Mouse (Mus musculus) MEL (cell line): ENCODE measurements around the gene Farp1. TPM values are rescaled to one million over a fixed set of nuclear protein-coding genes. Genes with fewer than 3 reads are reported as not detected.

Source experiments
- DNase-seq: peaks from one replicate; pipeline ENCODE4 v3.0.0; 2011; ENCODE audit warnings: low read depth, low spot score
- H3K27ac ChIP-seq: 2 replicates; pipeline ENCODE4 v1.5.1; 2012; ENCODE audit warnings: low read depth, mild to moderate bottlenecking, control low read depth, low read length, moderate library complexity; ENCODE audit not compliant: control insufficient read depth
- H3K27me3 ChIP-seq, 2 experiments: fragments of 150-350 bp in 1 of 2; sonication (generic) in 1 of 2; 2 replicates each; pipeline ENCODE4 v1.6.1; 2012; ENCODE audit warnings: low read length in 2 of 2, mild to moderate bottlenecking in 2 of 2, improper control_type of control experiment in 1 of 2, moderate library complexity in 1 of 2; ENCODE audit not compliant: insufficient read depth in 2 of 2, control insufficient read depth in 1 of 2
- H3K36me3 ChIP-seq, 2 experiments: 2 replicates each; pipeline ENCODE4 v1.6.1; 2012 to 2014; ENCODE audit warnings: low read length in 2 of 2, improper control_type of control experiment in 1 of 2, inconsistent platforms in 1 of 2, mild to moderate bottlenecking in 1 of 2; ENCODE audit not compliant: insufficient read depth in 2 of 2, control insufficient read depth in 1 of 2
- H3K4me1 ChIP-seq, 2 experiments: fragments of 150-350 bp in 1 of 2; sonication (generic) in 1 of 2; 2 replicates each; pipeline ENCODE4 v1.6.1; 2012; ENCODE audit warnings: low read length in 2 of 2, improper control_type of control experiment in 1 of 2, mild to moderate bottlenecking in 1 of 2; ENCODE audit not compliant: insufficient read depth in 2 of 2, control insufficient read depth in 1 of 2
- H3K4me3 ChIP-seq, 2 experiments: fragments of 150-350 bp in 1 of 2; sonication (generic) in 1 of 2; 2 replicates each; pipeline ENCODE4 v1.5.1; 2012; ENCODE audit warnings: low read depth in 2 of 2, low read length in 2 of 2, mild to moderate bottlenecking in 2 of 2, moderate library complexity in 2 of 2, control low read depth in 1 of 2, improper control_type of control experiment in 1 of 2; ENCODE audit not compliant: control insufficient read depth in 1 of 2, insufficient read depth in 1 of 2
- H3K79me2 ChIP-seq: 2 replicates; pipeline ENCODE4 v1.6.1; 2012; ENCODE audit warnings: mild to moderate bottlenecking, low read length, moderate library complexity; ENCODE audit not compliant: control insufficient read depth, poor library complexity, insufficient read depth
- H3K9ac ChIP-seq: 2 replicates; pipeline ENCODE4 v1.6.1; 2012; ENCODE audit warnings: low read depth, mild to moderate bottlenecking, control low read depth, low read length, moderate library complexity; ENCODE audit not compliant: control insufficient read depth, poor library complexity, severe bottlenecking
- H3K9me3 ChIP-seq: fragments of 150-350 bp; sonication (generic); replicated peaks from 2 replicates; pipeline ENCODE4 v1.6.1; 2012; ENCODE audit warnings: mild to moderate bottlenecking, low read length, improper control_type of control experiment, moderate library complexity; ENCODE audit not compliant: insufficient read depth
- BHLHE40 ChIP-seq: IDR thresholded peaks from 2 replicates; pipeline ENCODE4 v1.6.1; 2012; ENCODE audit warnings: low read depth, mild to moderate bottlenecking, inconsistent platforms, low read length, improper control_type of control experiment, borderline replicate concordance
- E2F4 ChIP-seq: IDR thresholded peaks from 2 replicates; pipeline ENCODE4 v1.6.1; 2011; ENCODE audit warnings: low read depth, low read length, improper control_type of control experiment, borderline replicate concordance
- ELF1 ChIP-seq: IDR thresholded peaks from 2 replicates; pipeline ENCODE4 v1.6.1; 2014; ENCODE audit warnings: low read depth, mild to moderate bottlenecking, inconsistent platforms, low read length, improper control_type of control experiment, moderate library complexity
- EP300 ChIP-seq, 2 experiments: IDR thresholded peaks; 2 replicates each; pipeline ENCODE4 v1.6.1; 2011; ENCODE audit warnings: improper control_type of control experiment in 2 of 2, low read length in 2 of 2, low read depth in 1 of 2, mild to moderate bottlenecking in 1 of 2
- GABPA ChIP-seq: IDR thresholded peaks from 2 replicates; pipeline ENCODE4 v1.6.1; 2012; ENCODE audit warnings: low read depth, mild to moderate bottlenecking, inconsistent platforms, low read length, improper control_type of control experiment, moderate library complexity
- GATA1 ChIP-seq: IDR thresholded peaks from 2 replicates; pipeline ENCODE4 v1.6.1; 2011; ENCODE audit warnings: low read depth, low read length, improper control_type of control experiment
- MAX ChIP-seq: IDR thresholded peaks from 2 replicates; pipeline ENCODE4 v1.6.1; 2011; ENCODE audit warnings: low read length, improper control_type of control experiment
- MEF2A ChIP-seq: IDR thresholded peaks from 2 replicates; pipeline ENCODE4 v1.6.1; 2014; ENCODE audit warnings: low read depth, mild to moderate bottlenecking, inconsistent platforms, low read length, improper control_type of control experiment; ENCODE audit not compliant: poor library complexity, insufficient replicate concordance, severe bottlenecking; ENCODE audit errors: extremely low read depth
- MYB ChIP-seq: IDR thresholded peaks from 2 replicates; pipeline ENCODE4 v1.6.1; 2011; ENCODE audit warnings: mild to moderate bottlenecking, low read depth, low read length, improper control_type of control experiment
- MYC ChIP-seq: IDR thresholded peaks from 2 replicates; pipeline ENCODE4 v1.6.1; 2011; ENCODE audit warnings: low read depth, mild to moderate bottlenecking, low read length, improper control_type of control experiment, moderate library complexity
- NELFE ChIP-seq: IDR thresholded peaks from 2 replicates; pipeline ENCODE4 v1.6.1; 2011; ENCODE audit warnings: low read depth, low read length, improper control_type of control experiment
- NRF1 ChIP-seq: IDR thresholded peaks from 2 replicates; pipeline ENCODE4 v1.6.1; 2014; ENCODE audit warnings: low read depth, mild to moderate bottlenecking, inconsistent platforms, low read length, improper control_type of control experiment, moderate library complexity; ENCODE audit not compliant: poor library complexity, insufficient read depth, severe bottlenecking
- POLR2A ChIP-seq, 2 experiments: IDR thresholded peaks; 2 replicates each; pipeline ENCODE4 v1.6.1; 2011 to 2012; ENCODE audit warnings: low read length in 2 of 2, mild to moderate bottlenecking in 2 of 2, control low read depth in 1 of 2, improper control_type of control experiment in 1 of 2, low read depth in 1 of 2, moderate library complexity in 1 of 2; ENCODE audit not compliant: control insufficient read depth in 1 of 2, insufficient read depth in 1 of 2, poor library complexity in 1 of 2
- POLR2AphosphoS5 ChIP-seq: IDR thresholded peaks from 2 replicates; pipeline ENCODE4 v1.6.1; 2012; ENCODE audit warnings: low read depth, borderline replicate concordance, mild to moderate bottlenecking, inconsistent platforms, low read length, moderate library complexity, mixed read lengths
- RAD21 ChIP-seq: IDR thresholded peaks from 2 replicates; pipeline ENCODE4 v1.6.1; 2011; ENCODE audit warnings: mild to moderate bottlenecking, low read depth, low read length, improper control_type of control experiment
- SMC3 ChIP-seq: IDR thresholded peaks from 2 replicates; pipeline ENCODE4 v1.6.1; 2011; ENCODE audit warnings: low read depth, low read length, improper control_type of control experiment
- TAL1 ChIP-seq: IDR thresholded peaks from 2 replicates; pipeline ENCODE4 v1.6.1; 2012; ENCODE audit warnings: mild to moderate bottlenecking, inconsistent platforms, low read length, moderate library complexity, mixed read lengths
- TBP ChIP-seq: IDR thresholded peaks from 2 replicates; pipeline ENCODE4 v1.8.0; 2011; ENCODE audit warnings: low read depth, low read length, improper control_type of control experiment
- TCF12 ChIP-seq: IDR thresholded peaks from 2 replicates; pipeline ENCODE4 v1.6.1; 2014; ENCODE audit warnings: low read depth, mild to moderate bottlenecking, inconsistent platforms, low read length, improper control_type of control experiment, moderate library complexity
- UBTF ChIP-seq: IDR thresholded peaks from 2 replicates; pipeline ENCODE4 v1.6.1; 2012; ENCODE audit warnings: low read depth, mild to moderate bottlenecking, inconsistent platforms, low read length, improper control_type of control experiment, moderate library complexity, borderline replicate concordance; ENCODE audit not compliant: insufficient read depth
- USF1 ChIP-seq: IDR thresholded peaks from 2 replicates; pipeline ENCODE4 v1.6.1; 2014; ENCODE audit warnings: low read depth, mild to moderate bottlenecking, inconsistent platforms, low read length, improper control_type of control experiment, moderate library complexity
- USF2 ChIP-seq, 2 experiments: IDR thresholded peaks; 2 replicates each; pipeline ENCODE4 v1.6.1; 2011 to 2012; ENCODE audit warnings: improper control_type of control experiment in 2 of 2, low read length in 2 of 2, borderline replicate concordance in 1 of 2, inconsistent platforms in 1 of 2, low read depth in 1 of 2, mild to moderate bottlenecking in 1 of 2; ENCODE audit not compliant: insufficient read depth in 1 of 2
- ZC3H11A ChIP-seq: IDR thresholded peaks from 2 replicates; pipeline ENCODE4 v1.6.1; 2012; ENCODE audit warnings: low read depth, mild to moderate bottlenecking, inconsistent platforms, low read length, improper control_type of control experiment
- ZMIZ1 ChIP-seq: IDR thresholded peaks from 2 replicates; pipeline ENCODE4 v1.6.1; 2012; ENCODE audit warnings: low read depth, mild to moderate bottlenecking, inconsistent platforms, low read length, improper control_type of control experiment, moderate library complexity
- polyA plus RNA-seq, 2 experiments: library from polyadenylated mRNA; stranded (reverse) in 1 of 2; unstranded in 1 of 2; fragments of >175 nt in 1 of 2; fragments of >200 nt in 1 of 2; gene quantifications; 2 replicates each; pipeline versions ENCODE4 v1.2.1 to v1.2.4; 2012; ENCODE audit warnings: low replicate concordance in 2 of 2, low read depth in 1 of 2; ENCODE audit not compliant: insufficient read length in 2 of 2, insufficient read depth in 1 of 2, missing spikeins in 1 of 2
- total RNA-seq: library from RNA; depleted of rRNA; stranded (reverse); fragments of 300-350 nt; gene quantifications from 2 replicates; pipeline ENCODE4 v1.2.3, GENCODE M21; 2012

The Farp1 gene
- total and polyA plus RNA-seq, 3 experiments: 0.62 to 1.1 TPM; not detected in 1

- no peaks in the 10 kb centered on the region for H3K79me2 ChIP-seq
- H3K4me3 ChIP-seq: no peak overlapping the region
- no peaks in the 10 kb centered on the region for H3K27me3 ChIP-seq
- no peaks in the 10 kb centered on the region for H3K4me1 ChIP-seq
- no peaks in the 10 kb centered on the region for H3K36me3 ChIP-seq
- TF ChIP-seq GATA1 (no peak), E2F4 (no peak), BHLHE40 (no peak), TBP (no peak)
- no peak overlapping the region for H3K9ac ChIP-seq
- DNase-seq: no peak
- H3K9me3 ChIP-seq: no peaks in the 10 kb centered on the region
- H3K27ac ChIP-seq: no peak overlapping the region
Observed at GRCm38 (mm10) chr14:121231232-121231631, 196.2 kb downstream of the Farp1 start.

DNA sequence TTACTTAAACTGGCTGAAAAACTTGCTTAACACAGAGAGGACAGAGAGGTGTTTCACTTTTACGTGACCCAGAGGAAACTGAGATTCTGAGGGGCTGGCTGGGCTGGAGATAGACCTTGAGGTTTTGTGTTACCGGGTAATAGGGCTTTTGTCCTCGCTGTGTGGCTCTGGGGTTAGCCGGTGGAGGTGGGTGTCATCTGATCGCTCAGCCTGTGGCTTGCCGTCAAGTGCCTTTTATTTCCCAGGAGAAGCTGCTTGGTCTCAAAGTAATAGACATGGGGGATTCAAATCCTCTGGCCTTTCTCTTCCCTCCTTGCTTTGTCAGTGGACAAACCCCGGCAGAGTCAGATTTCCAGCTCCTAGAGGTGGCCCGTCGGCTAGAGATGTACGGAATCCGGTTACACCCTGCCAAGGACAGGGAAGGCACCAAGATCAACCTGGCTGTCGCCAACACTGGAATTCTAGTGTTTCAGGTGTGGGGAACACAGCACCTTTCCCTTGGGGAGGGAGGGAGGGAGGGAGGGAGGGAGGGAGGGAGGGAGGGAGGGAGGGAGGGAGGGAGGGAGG, 199.8 kb downstream of the Farp1 start:
- Histone ChIP-seq H3K27ac (no peak overlapping the region), H3K9me3 (no peaks in the 10 kb centered on the region), H3K79me2 (no peaks in the 10 kb centered on the region), H3K4me1 (no peaks in the 10 kb centered on the region), H3K4me3 (no peak overlapping the region), H3K36me3 (no peaks in the 10 kb centered on the region), H3K27me3 (no peaks in the 10 kb centered on the region), H3K9ac (no peak overlapping the region)
- no peak for TF ChIP-seq TAL1
- TF ChIP-seq NELFE: no peak
- no peak for TF ChIP-seq MYC
- TF ChIP-seq SMC3: no peak
- TF ChIP-seq MEF2A: no peak
- DNase-seq: no peak

GRCm38 (mm10) chr14:121236736-121237135, 201.7 kb downstream of the Farp1 start:
- Histone ChIP-seq H3K4me1 (no peaks in the 10 kb centered on the region), H3K36me3 (no peaks in the 10 kb centered on the region), H3K27ac (no peak overlapping the region), H3K9me3 (no peaks in the 10 kb centered on the region), H3K4me3 (no peak overlapping the region), H3K79me2 (no peaks in the 10 kb centered on the region), H3K27me3 (no peaks in the 10 kb centered on the region), H3K9ac (no peak overlapping the region)
- DNase-seq: no peak
- TF ChIP-seq POLR2AphosphoS5: no peak
- no peak for TF ChIP-seq ELF1
- TF ChIP-seq ZMIZ1: no peak
- TF ChIP-seq MEF2A: no peak
- TF ChIP-seq MAX: no peak
- no peak for TF ChIP-seq USF1
- no peak for TF ChIP-seq USF2 (IDR thresholded peaks at IDR 0.05; ENCODE audit: borderline replicate concordance in 1 of 2, insufficient read depth in 1 of 2, low read depth in 1 of 2, low read length in 2 of 2)
- no peak for TF ChIP-seq ZC3H11A
- TF ChIP-seq TAL1: no peak
- no peak for TF ChIP-seq GABPA
- TF ChIP-seq EP300 (IDR thresholded peaks at IDR 0.05; ENCODE audit: low read depth in 1 of 2, low read length in 2 of 2): no peak
- TF ChIP-seq RAD21: no peak
- no peak for TF ChIP-seq GATA1
- no peak for TF ChIP-seq UBTF
- no peak for TF ChIP-seq NRF1
- no peak for TF ChIP-seq TCF12
- no peak for TF ChIP-seq POLR2A (IDR thresholded peaks at IDR 0.05; ENCODE audit: control insufficient read depth in 1 of 2, insufficient read depth in 1 of 2, low read depth in 1 of 2, low read length in 2 of 2, poor library complexity in 1 of 2)
- TF ChIP-seq BHLHE40: no peak
- TF ChIP-seq MYB: no peak
